Mouse (Mus musculus): ENCODE measurements around the gene Arsg. TPM values are rescaled to one million over a fixed set of nuclear protein-coding genes. Genes with fewer than 3 reads are reported as not detected.
A peak's percentile ranks its signal among the peaks of the same experiment; 100 is the strongest.

The Arsg gene
- total RNA-seq, 2 experiments from 2014 or later: 4.3 to 4.4 TPM

GRCm38 (mm10) chr11:109465068-109465467 is 8.1 kb upstream of the Arsg start:
- intact Hi-C loops (cut with DNase I): no loop called here

GRCm38 (mm10) chr11:109466987-109467386 is 6.2 kb upstream of the Arsg start:
- peak; percentile 43 to 53 for DNase-seq
- intact Hi-C loops (cut with DNase I): no loop called here

More at GRCm38 (mm10) chr11:109465068-109465467, 8.1 kb upstream of the Arsg start:
- no peak for DNase-seq

- no peak for DNase-seq
- intact Hi-C loops (cut with DNase I): no loop called here
These were observed 5.0 kb upstream of the Arsg start for GRCm38 (mm10) chr11:109468133-109468532.

GRCm38 (mm10) chr11:109470170-109470569 is 3.0 kb upstream of the Arsg start:
- DNase-seq: no peak
- intact Hi-C loops (cut with DNase I): loop anchor here (5.0 kb wide), 1 partner anchor 87 kb away; no protein-coding TSS in a partner anchor

DNA sequence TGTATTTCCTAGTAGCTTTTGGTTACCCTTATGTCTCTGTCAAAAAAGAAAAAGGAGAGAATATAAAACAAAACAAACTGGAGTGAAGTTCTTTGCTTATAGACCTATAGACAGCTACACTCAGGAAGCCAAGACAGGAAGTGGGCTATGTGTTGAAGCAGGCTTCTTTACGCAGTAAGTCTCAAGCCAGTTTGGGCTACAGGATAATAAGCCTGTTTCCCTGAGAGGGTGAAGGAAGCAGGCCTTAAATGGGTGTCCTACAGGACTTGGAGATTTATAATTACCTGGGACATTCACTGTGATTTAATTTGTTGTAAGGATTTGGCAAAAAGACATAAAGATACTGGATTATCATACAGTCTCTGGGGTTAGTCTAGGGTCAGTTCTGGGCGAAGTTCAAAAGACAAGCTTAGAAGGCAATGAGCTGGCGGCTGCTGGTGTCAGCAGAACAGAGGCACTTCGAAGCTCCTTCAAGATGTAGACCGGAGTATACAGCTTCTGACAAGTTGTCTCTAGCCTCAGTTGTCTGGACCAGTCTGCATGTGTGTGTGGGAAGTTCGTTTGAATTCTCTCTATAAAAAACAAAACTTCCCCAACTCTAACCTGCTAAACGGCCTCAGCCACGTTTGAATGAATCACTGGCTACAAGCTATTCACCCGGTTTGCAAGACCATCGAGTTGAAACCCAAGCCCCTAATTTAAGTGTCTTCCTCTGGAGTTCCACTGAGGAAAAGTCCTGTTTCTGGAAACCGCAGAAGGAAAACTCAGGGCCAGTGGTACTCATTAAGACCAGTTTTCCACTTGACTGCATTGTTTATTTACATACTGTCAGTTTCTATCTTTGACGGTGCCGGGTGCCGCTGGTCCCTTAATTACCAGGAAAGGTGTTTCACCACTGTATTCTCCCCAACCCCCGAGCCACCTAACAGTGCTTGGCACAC is 2.0 kb upstream of the Arsg start:
- intact Hi-C loops (cut with DNase I): loop anchor here (5.0 kb wide), 1 partner anchor 86 kb away; no protein-coding TSS in a partner anchor
- peak in 1 of 2 experiments; percentile 8 for DNase-seq

DNA sequence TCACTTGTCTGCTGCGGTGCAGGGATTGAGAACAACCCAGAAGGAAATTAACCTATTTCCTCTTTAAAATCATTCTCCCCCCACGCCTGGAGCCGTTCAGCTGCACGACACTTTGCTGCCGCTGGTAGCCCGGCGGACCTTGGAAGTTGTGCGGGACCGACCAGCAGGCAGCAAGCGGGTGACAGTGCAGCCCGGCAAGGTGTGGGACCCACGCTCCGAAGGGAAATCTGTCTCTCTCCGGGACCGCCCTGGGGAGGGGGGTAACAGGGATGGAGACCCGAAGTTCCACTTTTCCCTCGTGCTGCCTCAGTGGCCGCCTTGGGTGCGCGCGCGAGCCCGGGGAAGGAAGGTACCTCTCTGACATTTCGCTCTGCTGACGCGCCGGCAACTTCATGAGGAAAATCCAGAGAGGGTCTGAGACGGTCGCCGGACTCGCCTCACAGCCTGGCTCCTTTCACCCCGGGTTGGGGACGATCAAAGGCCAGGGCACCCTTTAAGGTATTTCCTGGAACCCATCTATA is 943 bp upstream of the Arsg start:
- DNase-seq: peak; percentile 52 to 62
- intact Hi-C loops (cut with DNase I): loop anchor here (2.0 to 5.0 kb wide), 2 partner anchors 27 to 85 kb away; no protein-coding TSS in a partner anchor

DNA sequence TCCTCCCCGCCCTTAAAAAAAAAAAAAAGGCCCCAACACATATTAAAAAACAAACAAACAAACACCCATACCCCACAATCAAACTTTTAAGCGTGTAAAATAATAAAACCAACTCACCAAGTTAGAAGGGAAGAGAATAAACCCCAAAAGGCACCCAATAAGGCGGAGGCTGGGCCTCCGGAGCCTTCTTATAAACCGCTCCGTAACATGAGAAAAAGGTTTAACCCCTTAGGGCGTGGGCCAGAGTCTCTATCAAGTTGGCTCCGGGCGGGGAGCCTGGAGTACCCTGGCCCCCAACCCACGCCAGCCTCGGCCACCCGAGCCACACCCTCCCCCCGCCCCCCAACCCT is 378 bp upstream of the Arsg start:
- intact Hi-C loops (cut with DNase I): loop anchor here (2.0 to 5.0 kb wide), 2 partner anchors 28 to 85 kb away; no protein-coding TSS in a partner anchor
- no peak for DNase-seq

- intact Hi-C loops (cut with DNase I): loop anchor here (5.0 kb wide), 1 partner anchor 83 kb away; no protein-coding TSS in a partner anchor
- DNase-seq: no peak
These were observed 1.0 kb downstream of the Arsg start for GRCm38 (mm10) chr11:109474086-109474742.

DNA sequence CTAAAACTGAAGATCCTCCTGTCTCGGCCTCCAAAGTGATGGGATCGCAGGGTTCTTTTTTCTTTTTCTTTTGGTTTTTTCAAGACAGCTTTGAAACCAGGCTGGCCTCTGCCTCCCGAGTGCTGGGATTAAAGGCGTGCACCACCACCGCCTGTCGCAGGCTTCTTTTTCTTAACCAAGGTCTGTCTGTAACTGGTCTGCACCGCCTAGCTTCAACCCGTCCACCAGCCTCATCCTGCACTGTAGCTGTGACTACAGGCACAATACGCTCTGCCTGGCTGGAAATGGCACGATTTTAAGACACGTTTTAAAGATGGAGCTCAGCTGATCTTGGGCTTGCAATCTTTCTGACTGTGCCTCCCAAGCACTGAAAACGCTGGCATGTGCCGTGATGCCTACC is 1.7 kb downstream of the Arsg start:
- DNase-seq: no peak
- intact Hi-C loops (cut with DNase I): loop anchor here (5.0 kb wide), 1 partner anchor 82 kb away; no protein-coding TSS in a partner anchor

GRCm38 (mm10) chr11:109475717-109476116 is 2.5 kb downstream of the Arsg start:
- no peak for DNase-seq
- intact Hi-C loops (cut with DNase I): no loop called here

- no peak for DNase-seq
These were observed 3.1 kb downstream of the Arsg start for GRCm38 (mm10) chr11:109476241-109476640.

GRCm38 (mm10) chr11:109476653-109477052 is 3.5 kb downstream of the Arsg start:
- no peak for DNase-seq

More at GRCm38 (mm10) chr11:109476241-109476640, 3.1 kb downstream of the Arsg start:
- intact Hi-C loops (cut with DNase I): no loop called here

DNA sequence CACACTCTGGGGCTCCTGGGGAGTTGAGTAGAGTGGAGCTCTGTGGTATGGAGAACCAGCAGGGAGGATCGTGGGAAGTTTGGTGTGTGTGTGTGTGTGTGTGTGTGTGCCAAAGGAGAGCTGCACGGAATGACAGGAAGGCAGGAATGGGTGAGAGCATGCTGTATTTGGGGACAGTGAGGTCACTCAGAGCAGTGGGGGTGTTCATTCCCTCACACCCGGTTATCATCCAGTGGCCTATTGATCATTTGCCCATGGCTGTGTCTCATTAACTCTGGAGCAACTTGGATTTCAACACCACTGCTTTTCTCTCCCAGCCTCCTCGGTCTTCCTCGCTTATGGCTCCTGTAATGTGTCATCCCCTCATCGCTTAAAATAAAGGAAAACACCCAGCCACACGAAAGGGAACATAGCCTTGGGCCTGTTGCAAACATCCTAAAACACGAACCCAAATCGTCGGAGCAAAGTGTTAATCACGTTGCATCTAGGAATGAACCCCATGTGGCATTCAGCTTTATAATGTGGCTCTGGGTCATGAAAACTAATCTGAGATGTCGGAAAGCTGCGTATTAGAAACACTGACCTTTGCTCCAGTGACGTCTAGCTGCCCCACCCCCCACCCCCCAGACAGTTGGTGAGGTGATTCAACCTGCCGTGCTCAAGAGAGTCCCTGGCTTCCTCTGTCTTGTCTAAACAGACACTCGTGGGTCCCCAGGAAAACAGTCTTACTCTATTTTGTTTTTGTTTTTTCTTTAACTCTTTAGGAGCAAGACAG is 4.6 kb downstream of the Arsg start:
- intact Hi-C loops (cut with DNase I): no loop called here
- DNase-seq: peak; percentile 17 to 36

More at GRCm38 (mm10) chr11:109476653-109477052, 3.5 kb downstream of the Arsg start:
- intact Hi-C loops (cut with DNase I): no loop called here

DNA sequence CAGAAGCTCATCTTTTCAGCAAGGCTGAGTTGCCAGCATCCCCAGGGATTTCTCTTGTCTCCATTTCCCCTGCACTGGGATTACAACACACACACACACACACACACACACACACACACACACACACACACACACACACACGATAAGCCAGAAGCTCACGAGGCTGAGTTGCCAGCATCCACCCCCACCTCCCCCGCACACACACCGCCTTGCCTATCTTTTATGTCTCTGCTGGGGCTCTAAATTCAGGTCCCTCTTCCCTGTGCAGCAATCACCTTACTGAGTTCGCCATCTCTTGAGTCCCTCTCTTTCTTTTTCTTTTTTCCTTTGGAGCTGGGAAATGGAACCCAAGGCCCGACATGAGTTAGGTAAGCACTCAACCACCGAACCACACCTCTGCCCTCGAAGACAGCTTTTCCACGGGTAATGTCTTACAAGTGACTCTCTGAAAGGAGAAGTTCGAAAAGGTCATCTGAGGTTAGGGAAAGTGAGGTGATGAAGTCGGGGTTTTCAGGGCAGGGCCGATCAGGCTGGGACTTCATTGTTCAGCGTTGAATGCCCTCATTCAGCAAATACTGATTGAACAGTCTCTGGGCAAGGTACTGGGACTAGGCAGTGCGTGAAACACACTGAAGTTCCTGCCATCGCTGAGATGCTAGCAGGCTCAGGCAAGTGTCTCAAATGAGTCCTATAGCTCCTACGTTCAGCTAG is 6.6 kb downstream of the Arsg start:
- intact Hi-C loops (cut with DNase I): no loop called here
- DNase-seq: no peak

DNA sequence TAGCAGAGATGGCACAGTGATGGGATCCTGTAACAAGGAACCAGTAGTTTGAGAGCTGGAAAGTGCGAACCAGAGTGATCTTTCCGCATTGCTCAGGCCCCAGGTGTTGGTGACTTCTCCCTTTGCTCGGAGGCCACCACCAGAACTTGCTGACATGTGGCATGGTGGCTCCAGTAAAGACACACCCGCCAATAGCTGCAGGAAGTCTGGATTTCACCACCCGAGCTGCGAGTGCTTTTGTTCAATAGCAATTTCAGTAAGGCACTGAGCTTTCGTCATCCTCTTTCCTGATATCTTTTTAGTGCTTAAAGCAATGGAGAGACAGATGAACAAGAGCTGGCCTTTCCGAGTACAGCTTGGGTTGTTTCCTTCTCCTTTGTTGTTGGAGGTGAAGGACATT is 7.3 kb downstream of the Arsg start:
- intact Hi-C loops (cut with DNase I): no loop called here
- DNase-seq: no peak

DNA sequence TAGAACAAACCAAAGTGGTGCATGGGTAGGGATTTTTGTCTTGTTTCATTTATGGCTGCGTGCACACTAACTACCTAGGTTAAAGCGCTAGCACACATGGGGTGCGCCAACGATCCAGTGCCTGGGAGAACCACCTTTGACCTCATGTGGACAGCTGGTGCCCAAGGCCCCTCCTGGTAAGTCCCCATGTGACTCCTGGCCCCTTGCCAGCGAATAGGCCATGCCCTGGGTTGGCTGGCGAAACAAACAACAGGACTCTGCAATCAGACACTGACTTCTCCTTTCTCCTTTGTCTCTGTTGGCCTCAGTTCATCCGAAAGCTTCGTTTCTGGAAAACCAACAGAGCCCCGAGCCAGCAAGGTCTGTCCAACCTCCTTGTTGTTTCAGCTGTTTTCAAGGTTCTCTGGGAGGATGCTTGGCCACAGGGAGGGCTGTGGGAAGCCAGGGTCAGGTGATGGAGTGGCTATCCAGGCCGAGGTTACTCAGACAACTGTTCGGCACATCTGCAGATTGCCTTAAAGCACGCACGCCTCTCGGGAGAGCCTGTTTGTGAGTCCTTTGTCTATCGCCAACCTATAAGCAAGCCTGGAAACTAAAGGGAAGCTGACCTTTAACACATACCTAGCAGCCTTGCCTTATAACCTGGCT is 12.3 kb downstream of the Arsg start:
- peak in 1 of 2 experiments; percentile 32 for DNase-seq

DNA sequence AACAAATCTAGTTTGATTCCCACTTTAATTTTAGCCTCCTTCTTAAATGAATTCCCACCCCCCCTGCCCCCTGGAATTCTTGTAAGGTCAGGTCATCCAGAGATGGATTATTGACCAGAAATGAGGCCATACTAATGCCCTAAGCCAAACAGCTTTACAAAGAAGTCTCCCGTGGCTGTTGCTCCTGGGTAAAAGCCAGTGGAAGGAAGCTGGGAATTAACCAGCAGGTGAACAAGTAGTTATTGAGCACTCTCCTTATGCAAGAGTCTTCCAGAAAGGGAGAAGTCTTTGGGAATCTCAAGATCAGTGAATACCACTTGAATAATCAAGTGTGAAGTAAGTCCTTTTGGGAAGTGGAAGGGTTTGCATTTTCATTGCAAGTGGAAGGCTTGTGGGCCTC is 13.9 kb downstream of the Arsg start:
- intact Hi-C loops (cut with DNase I): no loop called here
- no peak for DNase-seq

More for the DNA sequence above, 12.3 kb downstream of the Arsg start:
- intact Hi-C loops (cut with DNase I): no loop called here

DNA sequence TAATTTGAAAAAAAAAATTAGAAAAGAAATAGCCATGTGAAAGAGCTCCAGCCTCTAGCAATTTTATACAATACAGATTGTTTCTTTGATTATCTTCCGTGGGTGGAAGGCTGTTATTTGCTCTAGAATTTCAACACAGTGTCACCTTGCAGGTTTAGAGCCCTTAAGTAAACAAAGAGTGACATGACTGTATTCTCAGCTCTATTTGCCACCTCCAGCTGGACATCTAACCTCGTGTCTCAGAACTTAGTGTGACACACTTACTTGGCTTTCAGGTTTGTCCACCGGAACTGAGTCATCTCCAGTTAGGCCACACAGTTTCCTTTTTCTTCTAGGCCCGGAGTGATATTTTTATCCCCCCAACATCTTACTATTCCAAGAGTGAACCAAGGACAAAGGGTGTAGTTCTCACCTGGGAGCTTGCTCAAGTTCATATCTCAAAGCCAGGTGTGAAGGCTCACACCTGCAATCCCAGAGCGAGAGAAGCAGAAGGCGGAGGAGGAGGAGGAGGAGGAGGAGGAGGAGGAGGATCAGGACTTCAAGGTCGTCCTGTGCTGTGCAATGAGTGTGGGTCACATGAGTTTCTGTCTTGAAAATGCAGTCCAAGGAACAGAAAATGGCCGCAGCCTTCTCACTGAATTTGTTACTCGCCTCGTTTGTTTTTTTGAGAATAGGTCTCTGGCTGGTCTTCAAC is 15.0 kb downstream of the Arsg start:
- intact Hi-C loops (cut with DNase I): no loop called here
- DNase-seq: no peak

GRCm38 (mm10) chr11:109489763-109490162 is 16.6 kb downstream of the Arsg start:
- intact Hi-C loops (cut with DNase I): no loop called here
- no peak for DNase-seq
